19 mouse cellular contexts compared by ENCODE assay signal in genomic region chr1:38292851-38293250, GRCm38 (mm10).
A peak's percentile ranks its signal among the peaks of the same experiment; 100 is the strongest.
DNase-seq lines count a peak whose midpoint lies in the region; ATAC-seq lines count a peak whose summit lies in the region.
"Had no signal": no experiment of that assay in that cellular context is flagged by ENCODE, and none has a peak within 500 bp of the region (broad histone marks: within the 10 kb centered on the region; RNA-seq: fewer than 3 reads in every experiment).

No protein-coding gene starts in this region.

- no peak overlapping the region for H3K9ac ChIP-seq in embryonic facial prominence, embryonic 14.5 days (ENCODE audit: low read depth, low read length)
- H3K9ac ChIP-seq in hindbrain, embryonic 11.5 days (ENCODE audit: low read depth, low read length) = no peak overlapping the region
- H3K9ac ChIP-seq in hindbrain, embryonic 13.5 days = no peak overlapping the region
- no peak overlapping the region for H3K9ac ChIP-seq in midbrain, embryonic 16.5 days (ENCODE audit: low read depth, low read length)
- H3K9ac ChIP-seq: limb, embryonic 15.5 days; liver, postnatal 0 days had no signal

- no peaks in the 10 kb centered on the region for H3K9me3 ChIP-seq in embryonic facial prominence, embryonic 14.5 days (ENCODE audit: control insufficient read depth, low read length)
- H3K9me3 ChIP-seq in embryonic facial prominence, embryonic 10.5 days = no peaks in the 10 kb centered on the region
- no peaks in the 10 kb centered on the region for H3K9me3 ChIP-seq in hindbrain, embryonic 11.5 days (ENCODE audit: control insufficient read depth, low read length)
- H3K9me3 ChIP-seq in hindbrain, embryonic 10.5 days = no peaks in the 10 kb centered on the region
- no peaks in the 10 kb centered on the region for H3K9me3 ChIP-seq in hindbrain, embryonic 13.5 days
- no peaks in the 10 kb centered on the region for H3K9me3 ChIP-seq in midbrain, embryonic 16.5 days (replicated peaks; ENCODE audit: control insufficient read depth, low read length, poor library complexity, severe bottlenecking)
- H3K9me3 ChIP-seq: limb, embryonic 15.5 days had no signal

- no peaks in the 10 kb centered on the region for H3K27me3 ChIP-seq in embryonic facial prominence, embryonic 14.5 days (replicated peaks; ENCODE audit: control insufficient read depth, insufficient read depth, low read length)
- H3K27me3 ChIP-seq in embryonic facial prominence, embryonic 10.5 days (replicated peaks; ENCODE audit: low read depth, poor library complexity, severe bottlenecking) = no peaks in the 10 kb centered on the region
- H3K27me3 ChIP-seq in hindbrain, embryonic 11.5 days (ENCODE audit: control insufficient read depth, insufficient read depth, low read length) = no peaks in the 10 kb centered on the region
- no peaks in the 10 kb centered on the region for H3K27me3 ChIP-seq in hindbrain, embryonic 10.5 days (ENCODE audit: insufficient read depth, poor library complexity, severe bottlenecking)
- no peaks in the 10 kb centered on the region for H3K27me3 ChIP-seq in hindbrain, embryonic 13.5 days
- H3K27me3 ChIP-seq in midbrain, embryonic 16.5 days (ENCODE audit: control insufficient read depth, insufficient read depth, low read depth, low read length) = no peaks in the 10 kb centered on the region
- H3K27me3 ChIP-seq: limb, embryonic 15.5 days; Patski had no signal

- no peak for DNase-seq in embryonic facial prominence, embryonic 14.5 days (ENCODE audit: low spot score)
- DNase-seq in embryonic facial prominence, embryonic 10.5 days (ENCODE audit: low spot score) = no peak
- peak; percentile 12 for DNase-seq in hindbrain, embryonic 11.5 days (ENCODE audit: low spot score)
- no peak for DNase-seq in hindbrain, embryonic 10.5 days (ENCODE audit: low spot score)
- DNase-seq in layer of hippocampus, postnatal 14 days (ENCODE audit: low spot score in 2 of 2) = no peak
- DNase-seq in kidney, postnatal 10 days = no peak
- DNase-seq: cerebellum, adult 18-20 months; heart, adult 18-20 months; heart, postnatal 14 days; kidney, postnatal 25 days; liver, postnatal 0 days; right cerebral cortex, postnatal 25 days; thymus, adult 18-20 months had no signal

- no peaks in the 10 kb centered on the region for H3K4me1 ChIP-seq in embryonic facial prominence, embryonic 14.5 days (ENCODE audit: control insufficient read depth, insufficient read depth, low read length)
- H3K4me1 ChIP-seq in embryonic facial prominence, embryonic 10.5 days = no peaks in the 10 kb centered on the region
- H3K4me1 ChIP-seq in hindbrain, embryonic 11.5 days (replicated peaks; ENCODE audit: control insufficient read depth, insufficient read depth, low read length) = no peaks in the 10 kb centered on the region
- peaks cover 5% of the 10 kb centered on the region for H3K4me1 ChIP-seq in hindbrain, embryonic 10.5 days (replicated peaks)
- H3K4me1 ChIP-seq in hindbrain, embryonic 13.5 days (replicated peaks) = peaks cover 15% of the 10 kb centered on the region
- H3K4me1 ChIP-seq in midbrain, embryonic 16.5 days (ENCODE audit: control insufficient read depth, insufficient read depth, low read length) = peaks cover 6% of the 10 kb centered on the region; the same call in 1 of the 2 replicates

- 65% methylated on average over 4 of the region's 4 CpGs for WGBS in embryonic facial prominence, embryonic 14.5 days
- WGBS in embryonic facial prominence, embryonic 10.5 days = 76% methylated on average over 4 of the region's 4 CpGs
- 67% methylated on average over 4 of the region's 4 CpGs for WGBS in hindbrain, embryonic 11.5 days
- WGBS in hindbrain, embryonic 10.5 days = 62% methylated on average over 4 of the region's 4 CpGs
- WGBS in hindbrain, embryonic 13.5 days = 53% methylated on average over 4 of the region's 4 CpGs
- WGBS in midbrain, embryonic 16.5 days = 42% methylated on average over 4 of the region's 4 CpGs

- no peak overlapping the region for H3K4me2 ChIP-seq in embryonic facial prominence, embryonic 14.5 days (ENCODE audit: low read depth, low read length)
- H3K4me2 ChIP-seq in hindbrain, embryonic 11.5 days (replicated peaks; ENCODE audit: low read depth, low read length) = no peak overlapping the region
- no peak overlapping the region for H3K4me2 ChIP-seq in hindbrain, embryonic 13.5 days
- no peak overlapping the region for H3K4me2 ChIP-seq in midbrain, embryonic 16.5 days (ENCODE audit: low read length)
- H3K4me2 ChIP-seq: limb, embryonic 15.5 days had no signal

- no peak overlapping the region for H3K4me3 ChIP-seq in embryonic facial prominence, embryonic 14.5 days (ENCODE audit: low read depth, low read length)
- no peak overlapping the region for H3K4me3 ChIP-seq in embryonic facial prominence, embryonic 10.5 days
- no peak overlapping the region for H3K4me3 ChIP-seq in hindbrain, embryonic 11.5 days (ENCODE audit: low read depth, low read length)
- no peak overlapping the region for H3K4me3 ChIP-seq in hindbrain, embryonic 10.5 days
- no peak overlapping the region for H3K4me3 ChIP-seq in hindbrain, embryonic 13.5 days
- no peak overlapping the region for H3K4me3 ChIP-seq in midbrain, embryonic 16.5 days (ENCODE audit: low read depth, low read length)
- H3K4me3 ChIP-seq: limb, embryonic 15.5 days had no signal

- peak; percentile 67; the same call in 1 of the 2 replicates for ATAC-seq in embryonic facial prominence, embryonic 14.5 days (ENCODE audit: low read depth)
- no peak; the same call in 1 of the 2 replicates for ATAC-seq in hindbrain, embryonic 11.5 days (ENCODE audit: low FRiP score)
- peak; percentile 75; the same call in 1 of the 2 replicates for ATAC-seq in hindbrain, embryonic 13.5 days (ENCODE audit: low FRiP score)
- ATAC-seq in midbrain, embryonic 16.5 days = peak; percentile 77
- ATAC-seq: intestine, embryonic 16.5 days; liver, postnatal 0 days; Patski had no signal

- H3K36me3 ChIP-seq in embryonic facial prominence, embryonic 14.5 days (ENCODE audit: control insufficient read depth, insufficient read depth, low read length) = no peaks in the 10 kb centered on the region
- H3K36me3 ChIP-seq in embryonic facial prominence, embryonic 10.5 days (replicated peaks) = no peaks in the 10 kb centered on the region
- no peaks in the 10 kb centered on the region for H3K36me3 ChIP-seq in hindbrain, embryonic 11.5 days (ENCODE audit: control insufficient read depth, insufficient read depth, low read length)
- no peaks in the 10 kb centered on the region for H3K36me3 ChIP-seq in hindbrain, embryonic 10.5 days
- no peaks in the 10 kb centered on the region; the same call in 1 of the 2 replicates for H3K36me3 ChIP-seq in hindbrain, embryonic 13.5 days
- no peaks in the 10 kb centered on the region for H3K36me3 ChIP-seq in midbrain, embryonic 16.5 days (ENCODE audit: control insufficient read depth, insufficient read depth, low read length)
- H3K36me3 ChIP-seq: limb, embryonic 15.5 days had no signal

- H3K27ac ChIP-seq in embryonic facial prominence, embryonic 14.5 days (replicated peaks; ENCODE audit: low read depth, low read length) = no peak overlapping the region
- no peak overlapping the region for H3K27ac ChIP-seq in embryonic facial prominence, embryonic 10.5 days (replicated peaks)
- no peak overlapping the region for H3K27ac ChIP-seq in hindbrain, embryonic 11.5 days (ENCODE audit: low read depth, low read length)
- no peak overlapping the region for H3K27ac ChIP-seq in hindbrain, embryonic 10.5 days
- 0 out of 2 replicates have a peak overlapping the region, but pooled peaks have one; percentile 48 for H3K27ac ChIP-seq in hindbrain, embryonic 13.5 days
- H3K27ac ChIP-seq in midbrain, embryonic 16.5 days (ENCODE audit: low read length) = no peak overlapping the region
- H3K27ac ChIP-seq: limb, embryonic 15.5 days; macrophage had no signal
